Mouse (Mus musculus) embryonic facial prominence, embryonic 11.5 days (tissue): ENCODE measurements around the gene Bbx. TPM values are rescaled to one million over a fixed set of nuclear protein-coding genes. Genes with fewer than 3 reads are reported as not detected.

Experiments
- ATAC-seq: fragments of 200-750 bp; cut with Nextera tagmentation; replicated peaks from 2 replicates; pipeline ENCODE4 v1.8.0; 2017; ENCODE audit warnings: low read depth; ENCODE audit not compliant: insufficient number of reproducible peaks, low FRiP score, low TSS enrichment
- DNase-seq: peaks from one replicate; pipeline ENCODE4 v3.0.0-alpha.2; 2015; ENCODE audit warnings: low spot score
- H3K27ac ChIP-seq: fragments of 300-500 bp; sonication (generic); replicated peaks from 2 replicates; pipeline ENCODE4 v1.5.1; 2014; ENCODE audit warnings: mild to moderate bottlenecking, low read depth, low read length, control low read depth
- H3K27me3 ChIP-seq: fragments of 300-500 bp; sonication (generic); 2 replicates; pipeline ENCODE4 v1.6.1; 2014; ENCODE audit warnings: mild to moderate bottlenecking, low read length, moderate library complexity, mixed read lengths; ENCODE audit not compliant: control insufficient read depth, insufficient read depth
- H3K36me3 ChIP-seq: fragments of 300-500 bp; sonication (generic); replicated peaks from 2 replicates; pipeline ENCODE4 v1.6.1; 2014; ENCODE audit warnings: low read depth, mild to moderate bottlenecking, low read length, moderate library complexity, mixed read lengths; ENCODE audit not compliant: control insufficient read depth, insufficient read depth
- H3K4me1 ChIP-seq: fragments of 300-500 bp; sonication (generic); 2 replicates; pipeline ENCODE4 v1.6.1; 2014; ENCODE audit warnings: low read length, mixed read lengths; ENCODE audit not compliant: control insufficient read depth, insufficient read depth
- H3K4me2 ChIP-seq: fragments of 300-500 bp; sonication (generic); 2 replicates; pipeline ENCODE4 v1.6.1; 2014; ENCODE audit warnings: low read depth, mild to moderate bottlenecking, control low read depth, low read length, moderate library complexity
- H3K4me3 ChIP-seq: fragments of 300-500 bp; sonication (generic); 2 replicates; pipeline ENCODE4 v1.5.1; 2014; ENCODE audit warnings: low read depth, low read length, control low read depth
- H3K9ac ChIP-seq: fragments of 300-500 bp; sonication (generic); replicated peaks from 2 replicates; pipeline ENCODE4 v1.6.1; 2014; ENCODE audit warnings: mild to moderate bottlenecking, control low read depth, low read length
- H3K9me3 ChIP-seq: fragments of 300-500 bp; sonication (generic); replicated peaks from 2 replicates; pipeline ENCODE4 v1.6.1; 2016; ENCODE audit warnings: mild to moderate bottlenecking, low read length, inconsistent platforms, mixed read lengths; ENCODE audit not compliant: control insufficient read depth
- WGBS: fragments of 180-500 bp; shearing (Covaris S2); extraction: QIAGEN DNeasy Blood & Tissue Kit; methylation state at CpG from one replicate; pipeline ENCODE4 v1.1.7; 2014; 5-methylcytosine and 5-hydroxymethylcytosine counted together
- polyA plus RNA-seq: library from polyadenylated mRNA; unstranded; fragments of >200 nt; fragmentation: Nextera tagmentation; extraction: Ambion mirVana; gene quantifications from 2 replicates; pipeline ENCODE4 v1.2.1, GENCODE M21; 2014

The Bbx gene
- polyA plus RNA-seq, 1 experiment from 2014 or later, result 30.1 TPM

DNA sequence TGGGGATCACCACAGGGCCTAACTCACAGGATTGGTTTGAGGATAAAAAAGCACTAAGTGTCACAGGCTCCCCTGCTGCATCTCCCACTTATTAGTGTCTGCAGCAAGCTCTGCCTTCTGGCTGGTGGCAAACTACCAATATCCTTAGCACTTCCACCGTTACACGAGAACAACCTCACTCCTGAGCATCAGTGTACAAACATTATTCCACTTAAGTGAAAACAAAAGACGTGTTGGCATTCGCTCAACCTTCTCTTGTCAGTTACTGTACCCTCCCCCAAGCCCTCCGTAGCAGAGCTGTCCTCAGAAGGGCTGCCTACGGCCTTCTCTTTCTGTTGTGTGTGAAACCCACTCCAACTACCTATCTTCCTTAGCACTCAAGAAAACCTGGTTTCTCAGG is 221.0 kb downstream of the Bbx start:
- Histone ChIP-seq H3K4me2 (no peak overlapping the region), H3K9ac (no peak overlapping the region), H3K27ac (no peak overlapping the region), H3K27me3 (no peaks in the 10 kb centered on the region), H3K9me3 (no peaks in the 10 kb centered on the region), H3K4me3 (no peak overlapping the region), H3K4me1 (no peaks in the 10 kb centered on the region), H3K36me3 (no peaks in the 10 kb centered on the region; the same call in 1 of the 2 replicates)
- no peak for DNase-seq
- WGBS, result 94% methylated on average over 6 of the region's 6 CpGs
- ATAC-seq, result no peak

DNA sequence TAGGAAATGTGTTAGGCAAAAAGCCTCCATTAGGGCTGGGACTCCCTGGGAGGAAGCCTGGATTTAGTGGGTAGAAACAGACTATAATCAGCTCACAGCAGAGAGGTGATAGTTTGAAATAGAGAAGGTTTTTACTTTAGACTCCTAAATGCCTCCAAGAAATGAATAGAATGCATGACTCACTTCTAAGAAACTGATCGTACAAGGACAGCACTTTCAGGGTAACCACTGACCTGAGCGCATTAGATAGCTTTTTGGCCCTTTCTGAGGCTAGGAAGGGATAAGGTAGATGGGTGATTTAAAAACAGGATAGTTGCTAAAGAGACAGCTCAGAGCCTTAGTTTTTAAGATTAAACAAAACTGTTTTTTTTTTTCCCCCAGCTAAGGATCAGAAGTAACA is 221.4 kb downstream of the Bbx start:
- DNase-seq, result no peak
- WGBS, result 98% methylated on average over 2 of the region's 2 CpGs

DNA sequence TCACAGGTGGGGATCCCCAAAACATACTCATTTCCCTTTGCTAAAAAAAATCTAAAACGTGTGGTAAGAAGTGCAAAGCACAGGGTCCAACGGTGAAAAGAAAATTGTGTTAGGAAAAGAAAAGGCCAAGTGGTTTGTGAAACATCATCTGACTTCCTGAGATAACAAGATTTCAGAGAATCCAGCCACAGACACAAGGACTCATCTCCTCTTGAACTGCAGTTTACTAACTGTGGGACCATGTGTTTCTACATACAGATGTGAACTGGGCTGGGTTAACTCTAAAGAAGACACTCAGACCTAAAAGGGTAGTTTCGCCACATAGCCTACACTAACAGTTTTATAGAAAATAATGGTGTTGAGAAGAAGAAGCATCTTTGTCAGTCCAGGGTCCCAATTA is 227.2 kb downstream of the Bbx start:
- DNase-seq, result no peak
- WGBS, result 83% methylated on average over 3 of the region's 3 CpGs
- Histone ChIP-seq H3K27me3 (no peaks in the 10 kb centered on the region), H3K4me3 (no peak overlapping the region), H3K9me3 (no peaks in the 10 kb centered on the region), H3K4me1 (no peaks in the 10 kb centered on the region), H3K27ac (no peak overlapping the region), H3K4me2 (no peak overlapping the region), H3K36me3 (peaks cover 6% of the 10 kb centered on the region), H3K9ac (no peak overlapping the region)
- ATAC-seq, result no peak

More for the DNA sequence above, 221.4 kb downstream of the Bbx start:
- H3K4me3 ChIP-seq, result no peak overlapping the region
- no peak overlapping the region for H3K4me2 ChIP-seq
- ATAC-seq, result no peak
- no peaks in the 10 kb centered on the region for H3K9me3 ChIP-seq
- no peak overlapping the region for H3K9ac ChIP-seq
- no peaks in the 10 kb centered on the region for H3K27me3 ChIP-seq
- no peak overlapping the region for H3K27ac ChIP-seq
- H3K36me3 ChIP-seq, result no peaks in the 10 kb centered on the region; the same call in 1 of the 2 replicates
- no peaks in the 10 kb centered on the region for H3K4me1 ChIP-seq

DNA sequence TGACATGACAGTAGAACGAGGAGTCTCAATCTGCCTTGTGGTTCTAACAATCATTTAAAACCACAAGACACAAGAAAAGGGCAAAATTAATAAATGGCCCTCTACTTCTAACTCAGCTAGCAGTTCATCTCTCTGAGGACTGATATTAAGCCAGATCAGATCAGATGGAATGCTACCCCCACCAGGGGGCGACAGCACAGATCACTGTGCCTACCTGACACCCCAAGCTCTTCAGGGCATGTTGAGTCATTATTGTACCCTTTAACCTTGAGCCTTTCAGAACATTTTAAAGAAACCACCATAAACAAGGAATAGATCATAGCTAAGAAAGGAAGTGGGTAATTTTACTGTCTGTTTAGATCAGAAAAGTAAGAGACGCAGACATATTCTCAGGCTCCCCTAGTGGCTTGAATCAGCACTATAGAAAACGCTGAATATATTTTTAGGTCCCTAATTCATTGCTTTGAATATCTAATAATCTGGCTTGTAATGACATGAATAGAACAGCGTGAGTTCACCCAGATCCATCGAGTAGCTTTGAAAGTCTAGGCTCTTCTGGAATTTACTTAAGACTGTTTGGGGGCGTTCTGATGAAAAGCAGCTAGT is 230.5 kb downstream of the Bbx start:
- Histone ChIP-seq H3K36me3 (peaks cover 6% of the 10 kb centered on the region), H3K27ac (no peak overlapping the region), H3K9ac (no peak overlapping the region), H3K27me3 (no peaks in the 10 kb centered on the region), H3K9me3 (no peaks in the 10 kb centered on the region), H3K4me3 (no peak overlapping the region), H3K4me2 (no peak overlapping the region), H3K4me1 (no peaks in the 10 kb centered on the region)
- no peak for ATAC-seq
- 81% methylated on average over 7 of the region's 7 CpGs for WGBS
- DNase-seq, result peak; percentile 34

DNA sequence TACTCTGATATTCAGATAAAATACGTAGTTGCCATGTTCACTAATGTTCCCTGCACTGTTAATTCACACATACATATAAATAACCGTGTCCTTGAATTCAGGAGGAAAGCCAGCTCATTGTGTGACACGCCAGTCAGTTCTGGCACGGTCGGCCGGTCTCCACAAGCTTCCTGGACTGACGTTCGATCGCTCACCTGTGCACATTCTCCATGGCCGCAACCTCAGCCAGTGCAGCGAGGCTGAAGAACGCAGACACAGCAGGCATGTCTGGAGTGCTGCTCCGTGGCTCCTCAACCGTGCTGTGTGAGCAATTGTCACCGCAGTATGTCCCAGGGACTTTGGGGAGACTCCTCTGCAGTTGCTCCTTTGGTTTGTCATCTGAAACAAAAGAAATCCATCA is 232.0 kb downstream of the Bbx start:
- ATAC-seq (no peak), DNase-seq (no peak)
- peaks cover 6% of the 10 kb centered on the region for H3K36me3 ChIP-seq
- H3K9ac ChIP-seq, result no peak overlapping the region
- H3K4me3 ChIP-seq, result no peak overlapping the region
- no peaks in the 10 kb centered on the region for H3K4me1 ChIP-seq
- 90% methylated on average over 15 of the region's 15 CpGs for WGBS
- H3K4me2 ChIP-seq, result no peak overlapping the region
- no peak overlapping the region for H3K27ac ChIP-seq
- H3K27me3 ChIP-seq, result no peaks in the 10 kb centered on the region
- H3K9me3 ChIP-seq, result no peaks in the 10 kb centered on the region

DNA sequence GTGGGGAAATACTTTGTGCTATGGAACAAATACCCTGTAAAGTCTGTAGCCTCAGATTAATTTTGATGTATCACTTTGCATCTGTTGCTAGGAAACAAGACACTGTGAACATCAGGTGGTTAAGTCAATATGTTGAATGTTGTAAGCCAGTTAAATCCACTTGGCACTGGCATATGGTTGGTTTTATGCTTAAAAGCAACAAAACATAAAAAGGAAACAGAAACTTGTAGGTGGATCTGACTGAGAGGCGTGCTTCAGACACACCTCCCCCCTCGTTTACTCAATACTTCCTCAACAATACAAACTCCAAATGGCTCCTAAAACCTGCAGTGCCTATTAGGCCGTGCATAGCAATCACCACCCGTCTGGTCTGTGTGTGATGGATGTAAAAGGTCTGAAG is 236.1 kb downstream of the Bbx start:
- Histone ChIP-seq H3K4me1 (no peaks in the 10 kb centered on the region), H3K9me3 (no peaks in the 10 kb centered on the region), H3K4me2 (no peak overlapping the region), H3K27me3 (no peaks in the 10 kb centered on the region), H3K27ac (no peak overlapping the region), H3K4me3 (no peak overlapping the region), H3K36me3 (peaks cover 9% of the 10 kb centered on the region), H3K9ac (no peak overlapping the region)
- no peak for ATAC-seq
- no peak for DNase-seq
- WGBS, result 72% methylated on average over 4 of the region's 4 CpGs

DNA sequence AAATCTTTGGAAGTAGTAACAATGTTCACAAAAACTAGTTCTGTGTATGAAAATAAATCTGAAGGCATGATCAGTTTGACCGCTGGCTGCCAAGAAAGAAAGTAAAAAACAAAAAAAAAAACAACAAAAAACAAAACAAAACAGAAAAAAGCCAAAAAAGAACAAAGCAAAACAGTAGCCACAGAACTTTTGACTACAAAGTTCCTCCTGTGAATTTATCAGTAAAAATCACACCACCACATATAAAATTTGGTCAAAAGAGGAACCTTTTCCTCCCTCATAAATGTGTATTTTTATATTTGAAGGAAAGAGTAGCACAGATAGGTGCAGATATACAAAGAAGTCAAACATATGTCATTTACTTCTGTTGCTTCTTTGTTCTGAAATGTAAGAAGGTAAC is 239.6 kb downstream of the Bbx start:
- no peak overlapping the region for H3K27ac ChIP-seq
- 94% methylated on average over 1 of the region's 1 CpGs for WGBS
- DNase-seq (no peak), ATAC-seq (no peak)
- peaks cover 3% of the 10 kb centered on the region; the same call in 1 of the 2 replicates for H3K36me3 ChIP-seq
- no peak overlapping the region for H3K4me2 ChIP-seq
- H3K9me3 ChIP-seq, result no peaks in the 10 kb centered on the region
- no peaks in the 10 kb centered on the region for H3K4me1 ChIP-seq
- H3K27me3 ChIP-seq, result no peaks in the 10 kb centered on the region
- H3K9ac ChIP-seq, result no peak overlapping the region
- H3K4me3 ChIP-seq, result no peak overlapping the region

DNA sequence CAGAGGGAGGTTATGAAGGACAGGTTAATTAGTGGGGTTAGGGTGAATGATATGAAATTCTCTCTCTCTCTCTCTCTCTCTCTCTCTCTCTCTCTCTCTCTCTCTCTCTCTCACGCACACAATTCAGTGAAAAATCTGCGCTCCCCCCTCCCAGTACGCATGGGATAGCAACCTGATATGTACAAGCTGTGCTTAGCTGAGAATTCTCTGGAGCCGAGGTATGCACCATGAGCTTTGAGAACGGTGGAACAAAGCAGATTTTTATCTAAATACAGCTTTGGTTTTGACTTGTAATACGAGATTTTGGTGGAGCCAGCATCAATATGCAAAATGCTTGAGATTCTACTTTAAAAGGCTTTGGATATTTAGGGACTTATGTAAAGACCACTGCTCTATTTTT is 243.1 kb downstream of the Bbx start:
- Histone ChIP-seq H3K4me1 (peaks cover 3% of the 10 kb centered on the region; the same call in 1 of the 2 replicates), H3K27me3 (no peaks in the 10 kb centered on the region), H3K9ac (no peak overlapping the region), H3K36me3 (peaks cover 3% of the 10 kb centered on the region; the same call in 1 of the 2 replicates), H3K4me3 (no peak overlapping the region), H3K4me2 (no peak overlapping the region), H3K27ac (no peak overlapping the region), H3K9me3 (no peaks in the 10 kb centered on the region)
- WGBS, result 25% methylated on average over 6 of the region's 6 CpGs
- ATAC-seq (peak; percentile 57; the same call in 1 of the 2 replicates), DNase-seq (peak; percentile 61)
